Mouse (Mus musculus) liver, embryonic 13.5 days (tissue): ENCODE measurements at regions not wholly inside any gene's neighbourhood (a gene's known extent, or its start where the extent isn't known, plus 50 kb on each side); places are given as distances from the start of the nearest gene placed in this dataset.

Experiments
- ATAC-seq: fragments of 200-750 bp; cut with Nextera tagmentation; 2 replicates; pipeline ENCODE4 v1.8.0; 2017; ENCODE audit warnings: low read depth, mild to moderate bottlenecking, moderate number of reproducible peaks, moderate library complexity
- DNase-seq: peaks from one replicate; pipeline ENCODE4 v3.0.0; 2022
- H3K27ac ChIP-seq: fragments of 300-500 bp; sonication (generic); 2 replicates; pipeline ENCODE4 v1.5.1; 2015; ENCODE audit warnings: moderate library complexity, mild to moderate bottlenecking, inconsistent platforms
- H3K27me3 ChIP-seq: fragments of 300-500 bp; sonication (generic); 2 replicates; pipeline ENCODE4 v1.6.1; 2015; ENCODE audit warnings: mild to moderate bottlenecking, inconsistent platforms
- H3K36me3 ChIP-seq: fragments of 300-500 bp; sonication (generic); 2 replicates; pipeline ENCODE4 v1.6.1; 2015; ENCODE audit warnings: mild to moderate bottlenecking, inconsistent platforms
- H3K4me1 ChIP-seq: fragments of 300-500 bp; sonication (generic); replicated peaks from 2 replicates; pipeline ENCODE4 v1.6.1; 2015; ENCODE audit warnings: inconsistent platforms
- H3K4me2 ChIP-seq: fragments of 300-500 bp; sonication (generic); 2 replicates; pipeline ENCODE4 v1.6.1; 2015; ENCODE audit warnings: inconsistent platforms, mild to moderate bottlenecking, moderate library complexity
- H3K4me3 ChIP-seq: fragments of 300-500 bp; sonication (generic); replicated peaks from 2 replicates; pipeline ENCODE4 v1.5.1; 2015; ENCODE audit warnings: mild to moderate bottlenecking, inconsistent platforms
- H3K9ac ChIP-seq: fragments of 300-500 bp; sonication (generic); 2 replicates; pipeline ENCODE4 v1.6.1; 2015; ENCODE audit warnings: mild to moderate bottlenecking, inconsistent platforms
- H3K9me3 ChIP-seq: fragments of 300-500 bp; sonication (generic); replicated peaks from 2 replicates; pipeline ENCODE4 v1.6.1; 2016; ENCODE audit warnings: inconsistent platforms
- WGBS: fragments of 180-500 bp; shearing (Covaris S2); methylation state at CpG from one replicate; pipeline ENCODE4 v1.1.7; 2015; ENCODE audit not compliant: insufficient replicate concordance; 5-methylcytosine and 5-hydroxymethylcytosine counted together

GRCm38 (mm10) chr2:34111286-34111685, 223.5 kb upstream of the Mvb12b start:
- H3K4me1 ChIP-seq, result no peaks in the 10 kb centered on the region
- H3K4me2 ChIP-seq, result no peak overlapping the region
- no peak overlapping the region for H3K9ac ChIP-seq
- no peak overlapping the region for H3K4me3 ChIP-seq
- 44% methylated on average over 3 of the region's 3 CpGs for WGBS
- ATAC-seq (no peak), DNase-seq (no peak)
- no peaks in the 10 kb centered on the region for H3K9me3 ChIP-seq
- no peaks in the 10 kb centered on the region for H3K36me3 ChIP-seq
- no peaks in the 10 kb centered on the region for H3K27me3 ChIP-seq
- H3K27ac ChIP-seq, result no peak overlapping the region

GRCm38 (mm10) chr2:34110582-34110981, 222.8 kb upstream of the Mvb12b start:
- Histone ChIP-seq H3K36me3 (no peaks in the 10 kb centered on the region), H3K4me1 (no peaks in the 10 kb centered on the region), H3K27ac (no peak overlapping the region), H3K9me3 (no peaks in the 10 kb centered on the region), H3K4me2 (no peak overlapping the region), H3K9ac (no peak overlapping the region), H3K4me3 (no peak overlapping the region), H3K27me3 (no peaks in the 10 kb centered on the region)
- ATAC-seq (no peak), DNase-seq (no peak)
- 73% methylated on average over 17 of the region's 17 CpGs for WGBS

GRCm38 (mm10) chr2:34107566-34108303, 220.0 kb upstream of the Mvb12b start:
- Histone ChIP-seq H3K4me3 (no peak overlapping the region), H3K4me1 (no peaks in the 10 kb centered on the region), H3K9me3 (no peaks in the 10 kb centered on the region), H3K27me3 (no peaks in the 10 kb centered on the region), H3K4me2 (no peak overlapping the region), H3K36me3 (no peaks in the 10 kb centered on the region), H3K9ac (no peak overlapping the region), H3K27ac (no peak overlapping the region)
- ATAC-seq (no peak), DNase-seq (no peak)
- WGBS, result 73% methylated on average over 27 of the region's 27 CpGs

GRCm38 (mm10) chr2:34106837-34107565, 219.3 kb upstream of the Mvb12b start:
- Histone ChIP-seq H3K4me2 (no peak overlapping the region), H3K9ac (no peak overlapping the region), H3K27me3 (no peaks in the 10 kb centered on the region), H3K4me3 (no peak overlapping the region), H3K27ac (no peak overlapping the region), H3K4me1 (no peaks in the 10 kb centered on the region), H3K36me3 (no peaks in the 10 kb centered on the region), H3K9me3 (no peaks in the 10 kb centered on the region)
- DNase-seq (no peak), ATAC-seq (no peak)
- 55% methylated on average over 15 of the region's 15 CpGs for WGBS

- Histone ChIP-seq H3K4me2 (no peak overlapping the region), H3K27me3 (no peaks in the 10 kb centered on the region), H3K9me3 (no peaks in the 10 kb centered on the region), H3K27ac (no peak overlapping the region), H3K4me1 (no peaks in the 10 kb centered on the region), H3K36me3 (no peaks in the 10 kb centered on the region), H3K9ac (no peak overlapping the region), H3K4me3 (no peak overlapping the region)
- DNase-seq (no peak), ATAC-seq (no peak)
- WGBS, result 72% methylated on average over 9 of the region's 9 CpGs
These were observed 218.5 kb upstream of the Mvb12b start for GRCm38 (mm10) chr2:34106245-34106644.

- ATAC-seq (no peak), DNase-seq (no peak)
- Histone ChIP-seq H3K9ac (no peak overlapping the region), H3K4me2 (no peak overlapping the region), H3K36me3 (no peaks in the 10 kb centered on the region), H3K27ac (no peak overlapping the region), H3K9me3 (no peaks in the 10 kb centered on the region), H3K4me3 (no peak overlapping the region), H3K4me1 (no peaks in the 10 kb centered on the region), H3K27me3 (no peaks in the 10 kb centered on the region)
- 56% methylated on average over 13 of the region's 13 CpGs for WGBS
These were observed 217.7 kb upstream of the Mvb12b start for GRCm38 (mm10) chr2:34105271-34106051.

GRCm38 (mm10) chr2:34098004-34098547, 210.3 kb upstream of the Mvb12b start:
- 60% methylated on average over 14 of the region's 14 CpGs for WGBS
- no peaks in the 10 kb centered on the region for H3K27me3 ChIP-seq
- DNase-seq (no peak), ATAC-seq (no peak)
- H3K36me3 ChIP-seq, result no peaks in the 10 kb centered on the region
- H3K4me3 ChIP-seq, result no peak overlapping the region
- H3K4me2 ChIP-seq, result no peak overlapping the region
- H3K27ac ChIP-seq, result no peak overlapping the region
- H3K4me1 ChIP-seq, result no peaks in the 10 kb centered on the region
- H3K9ac ChIP-seq, result no peak overlapping the region
- H3K9me3 ChIP-seq, result no peaks in the 10 kb centered on the region

- ATAC-seq, result no peak
- DNase-seq, result no peak
- Histone ChIP-seq H3K4me3 (no peak overlapping the region), H3K9ac (no peak overlapping the region), H3K27me3 (no peaks in the 10 kb centered on the region), H3K27ac (no peak overlapping the region), H3K4me1 (no peaks in the 10 kb centered on the region), H3K9me3 (no peaks in the 10 kb centered on the region), H3K4me2 (no peak overlapping the region), H3K36me3 (no peaks in the 10 kb centered on the region)
These were observed 208.8 kb upstream of the Mvb12b start for GRCm38 (mm10) chr2:34096561-34096960.

- no peak for DNase-seq
- no peaks in the 10 kb centered on the region for H3K4me1 ChIP-seq
- no peak overlapping the region for H3K4me2 ChIP-seq
- H3K27ac ChIP-seq, result no peak overlapping the region
- no peak for ATAC-seq
- H3K27me3 ChIP-seq, result no peaks in the 10 kb centered on the region
- H3K36me3 ChIP-seq, result no peaks in the 10 kb centered on the region
- WGBS, result 32% methylated on average over 4 of the region's 4 CpGs
- H3K9ac ChIP-seq, result no peak overlapping the region
- H3K9me3 ChIP-seq, result no peaks in the 10 kb centered on the region
- H3K4me3 ChIP-seq, result no peak overlapping the region
These were observed 201.1 kb upstream of the Mvb12b start for GRCm38 (mm10) chr2:34088832-34089231.

GRCm38 (mm10) chr2:34086130-34086529, 198.4 kb upstream of the Mvb12b start:
- Histone ChIP-seq H3K4me1 (no peaks in the 10 kb centered on the region), H3K27ac (no peak overlapping the region), H3K36me3 (no peaks in the 10 kb centered on the region), H3K9ac (no peak overlapping the region), H3K9me3 (no peaks in the 10 kb centered on the region), H3K4me3 (no peak overlapping the region), H3K4me2 (no peak overlapping the region), H3K27me3 (no peaks in the 10 kb centered on the region)
- no peak for ATAC-seq
- 64% methylated on average over 3 of the region's 3 CpGs for WGBS
- no peak for DNase-seq

- no peak overlapping the region for H3K4me2 ChIP-seq
- H3K4me3 ChIP-seq, result no peak overlapping the region
- DNase-seq (no peak), ATAC-seq (no peak)
- no peak overlapping the region for H3K9ac ChIP-seq
- H3K4me1 ChIP-seq, result no peaks in the 10 kb centered on the region
- H3K27ac ChIP-seq, result no peak overlapping the region
- H3K36me3 ChIP-seq, result no peaks in the 10 kb centered on the region
- 72% methylated on average over 1 of the region's 1 CpGs for WGBS
- H3K9me3 ChIP-seq, result no peaks in the 10 kb centered on the region
- no peaks in the 10 kb centered on the region for H3K27me3 ChIP-seq
These were observed 196.8 kb upstream of the Mvb12b start for GRCm38 (mm10) chr2:34084513-34084912.
